Mouse (Mus musculus): ENCODE measurements around the gene Casz1. TPM values are rescaled to one million over a fixed set of nuclear protein-coding genes. Genes with fewer than 3 reads are reported as not detected.
A peak's percentile ranks its signal among the peaks of the same experiment; 100 is the strongest.

Casz1 gene
- total and polyA plus RNA-seq, 3 experiments = 21.2 to 47.0 (median 42.5) TPM

DNA sequence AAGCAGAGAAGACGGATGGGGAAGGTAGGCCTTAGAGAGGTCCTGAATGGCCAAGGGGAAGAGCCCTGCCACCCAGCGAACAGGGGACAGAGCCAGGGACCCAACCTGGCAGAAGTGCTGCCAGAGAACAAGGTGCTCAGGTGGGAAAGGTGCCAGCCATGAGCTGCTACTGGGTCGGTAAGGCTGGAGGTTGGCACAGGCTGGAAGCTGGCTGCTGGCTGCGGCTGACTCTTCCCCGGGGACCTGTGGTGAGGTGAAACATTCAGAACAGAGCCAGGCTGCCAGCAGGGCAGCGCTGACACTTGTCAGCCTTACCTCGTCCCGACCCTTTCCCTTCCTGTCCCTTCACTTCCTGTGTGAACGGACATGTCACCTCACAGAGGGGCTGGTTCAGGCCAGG is 124.1 kb downstream of the Casz1 start:
- Histone ChIP-seq H3K79me2 (replicated peaks; ENCODE audit: control insufficient read depth, insufficient read depth, low read length) (0 out of 2 replicates have a peak, but pooled peaks cover 1% of the 10 kb centered on the region), H3K4me1 (ENCODE audit: control insufficient read depth, insufficient read depth, low read length) (peaks cover 23% of the 10 kb centered on the region), H3K27ac (no peak overlapping the region), H3K9ac (ENCODE audit: low read depth, low read length) (peak overlapping the region; percentile 15; the same call in 1 of the 2 replicates), H3K4me3 (no peak overlapping the region), H3K36me3 (ENCODE audit: control insufficient read depth, insufficient read depth, low read length) (no peaks in the 10 kb centered on the region), H3K27me3 (ENCODE audit: control insufficient read depth, insufficient read depth, low read length) (no peaks in the 10 kb centered on the region)
- DNase-seq = peak in 1 of 2 experiments; percentile 60
- WGBS = 12% methylated on average over 9 of the region's 9 CpGs
- intact Hi-C loops (cut with DNase I) = no loop called here
- TF ChIP-seq EP300 (IDR thresholded peaks at IDR 0.05; ENCODE audit: insufficient read depth, low read depth, low read length) = 0 out of 2 replicates have a peak, but pooled peaks have one; percentile 35
- no peak for TF ChIP-seq POLR2A (IDR thresholded peaks at IDR 0.05; ENCODE audit: insufficient read depth, low read depth, low read length)
- TF ChIP-seq CTCF (IDR thresholded peaks at IDR 0.05) = no peak

DNA sequence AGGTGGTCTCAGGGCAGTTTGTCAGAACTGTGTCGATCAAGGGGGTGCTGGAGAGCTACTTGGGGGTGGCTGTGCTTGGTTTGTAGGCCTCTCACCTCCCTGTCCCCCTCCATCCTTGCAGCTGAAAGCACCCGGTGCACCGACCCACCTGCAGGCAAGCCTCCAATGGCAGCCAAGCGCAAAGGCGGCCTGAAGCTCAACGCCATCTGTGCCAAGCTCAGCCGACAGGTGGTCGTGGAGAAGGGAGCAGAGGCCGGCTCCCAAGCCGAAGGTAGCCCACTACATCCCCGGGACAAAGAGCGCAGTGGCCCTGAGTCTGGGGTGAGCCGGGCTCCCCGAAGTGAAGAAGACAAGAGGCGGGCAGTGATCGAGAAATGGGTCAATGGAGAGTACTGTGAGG is 124.6 kb downstream of the Casz1 start:
- intact Hi-C loops (cut with DNase I) = no loop called here
- Histone ChIP-seq H3K79me2 (replicated peaks; ENCODE audit: control insufficient read depth, insufficient read depth, low read length) (0 out of 2 replicates have a peak, but pooled peaks cover 1% of the 10 kb centered on the region), H3K9ac (ENCODE audit: low read depth, low read length) (no peak overlapping the region), H3K27me3 (ENCODE audit: control insufficient read depth, insufficient read depth, low read length) (no peaks in the 10 kb centered on the region), H3K4me1 (ENCODE audit: control insufficient read depth, insufficient read depth, low read length) (peaks cover 23% of the 10 kb centered on the region), H3K4me3 (no peak overlapping the region), H3K27ac (no peak overlapping the region), H3K36me3 (ENCODE audit: control insufficient read depth, insufficient read depth, low read length) (no peaks in the 10 kb centered on the region)
- TF ChIP-seq CTCF (IDR thresholded peaks at IDR 0.05) (no peak), POLR2A (IDR thresholded peaks at IDR 0.05; ENCODE audit: insufficient read depth, low read depth, low read length) (no peak), EP300 (IDR thresholded peaks at IDR 0.05; ENCODE audit: insufficient read depth, low read depth, low read length) (no peak)
- 91% methylated on average over 16 of the region's 16 CpGs for WGBS
- DNase-seq = no peak

DNA sequence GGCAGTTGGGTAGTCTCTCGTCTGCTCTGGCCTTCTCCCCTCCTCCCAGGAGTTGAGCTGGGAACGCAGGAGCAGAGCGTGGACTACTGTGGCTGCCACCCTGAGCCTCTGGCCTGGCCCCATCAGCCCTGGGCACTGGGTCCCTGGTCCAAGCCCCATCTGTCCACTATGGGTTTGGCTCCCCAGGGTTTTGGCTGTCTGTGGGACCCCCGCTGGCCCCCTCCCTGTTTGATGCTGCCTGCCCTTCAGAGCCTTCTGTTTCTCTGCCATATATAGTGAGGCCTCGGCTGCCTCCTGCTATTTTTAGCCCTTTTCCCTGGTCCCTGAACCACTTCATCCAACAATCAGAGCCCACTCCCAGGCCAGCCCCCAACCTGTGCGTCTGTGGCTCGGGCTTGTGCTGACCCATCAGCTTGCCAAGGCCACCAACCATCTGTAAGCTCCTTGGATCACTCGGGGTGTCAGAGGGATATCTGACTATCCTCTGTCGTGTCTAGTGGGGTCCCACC is 126.5 kb downstream of the Casz1 start:
- Histone ChIP-seq H3K79me2 (replicated peaks; ENCODE audit: control insufficient read depth, insufficient read depth, low read length) (0 out of 2 replicates have a peak, but pooled peaks cover 1% of the 10 kb centered on the region), H3K36me3 (ENCODE audit: control insufficient read depth, insufficient read depth, low read length) (no peaks in the 10 kb centered on the region), H3K27me3 (ENCODE audit: control insufficient read depth, insufficient read depth, low read length) (no peaks in the 10 kb centered on the region), H3K27ac (no peak overlapping the region; the same call in 1 of the 2 replicates), H3K4me1 (ENCODE audit: control insufficient read depth, insufficient read depth, low read length) (peaks cover 21% of the 10 kb centered on the region), H3K9ac (ENCODE audit: low read depth, low read length) (no peak overlapping the region), H3K4me3 (no peak overlapping the region)
- intact Hi-C loops (cut with DNase I) = no loop called here
- no peak for DNase-seq
- 56% methylated on average over 9 of the region's 9 CpGs for WGBS
- no peak for TF ChIP-seq POLR2A (IDR thresholded peaks at IDR 0.05; ENCODE audit: insufficient read depth, low read depth, low read length)
- no peak for TF ChIP-seq CTCF (IDR thresholded peaks at IDR 0.05)

DNA sequence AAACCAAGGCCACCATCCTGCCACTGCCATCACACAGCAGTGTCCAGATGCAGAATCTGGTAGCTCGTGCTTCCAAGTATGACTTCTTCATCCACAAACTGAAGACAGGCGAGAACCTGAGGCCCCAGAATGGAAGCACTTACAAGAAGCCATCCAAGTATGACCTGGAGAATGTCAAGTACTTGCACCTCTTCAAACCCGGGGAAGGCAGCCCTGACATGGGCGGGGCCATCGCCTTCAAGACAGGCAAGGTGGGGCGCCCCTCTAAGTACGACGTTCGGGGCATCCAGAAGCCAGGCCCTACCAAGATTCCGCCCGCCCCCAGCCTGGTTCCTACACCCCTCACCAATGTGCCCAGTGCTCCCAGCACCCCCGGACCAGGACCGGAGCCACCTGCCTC is 128.9 kb downstream of the Casz1 start:
- 91% methylated on average over 13 of the region's 13 CpGs for WGBS
- peaks cover 4% of the 10 kb centered on the region; the same call in 1 of the 2 replicates for H3K36me3 ChIP-seq (ENCODE audit: control insufficient read depth, insufficient read depth, low read length)

DNA sequence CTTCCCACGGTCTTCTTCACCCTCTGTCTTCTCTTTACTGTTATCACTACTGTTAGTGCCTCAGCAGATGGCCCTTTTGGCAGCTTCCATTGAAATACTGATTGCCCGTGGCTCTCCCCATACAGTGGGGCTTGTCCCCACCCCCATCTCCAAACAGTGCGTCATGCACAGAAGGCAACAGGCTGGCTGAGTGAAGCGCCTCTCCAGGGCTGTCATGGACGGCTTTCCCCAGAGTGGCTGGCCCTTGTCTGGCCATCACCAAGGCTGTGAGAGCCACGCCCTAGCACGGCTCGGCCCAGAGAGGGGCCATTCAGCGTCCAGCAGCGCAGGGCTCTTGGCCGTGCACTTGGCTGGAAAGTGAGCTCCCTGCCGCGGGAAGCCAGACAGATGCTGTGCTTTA is 131.0 kb downstream of the Casz1 start:
- Histone ChIP-seq H3K36me3 (ENCODE audit: control insufficient read depth, insufficient read depth, low read length) (peaks cover 4% of the 10 kb centered on the region; the same call in 1 of the 2 replicates), H3K27ac (no peak overlapping the region), H3K27me3 (ENCODE audit: control insufficient read depth, insufficient read depth, low read length) (no peaks in the 10 kb centered on the region), H3K9ac (ENCODE audit: low read depth, low read length) (no peak overlapping the region), H3K79me2 (replicated peaks; ENCODE audit: control insufficient read depth, insufficient read depth, low read length) (no peaks in the 10 kb centered on the region), H3K4me3 (no peak overlapping the region), H3K4me1 (ENCODE audit: control insufficient read depth, insufficient read depth, low read length) (peaks cover 4% of the 10 kb centered on the region; the same call in 1 of the 2 replicates)
- TF ChIP-seq EP300 (IDR thresholded peaks at IDR 0.05; ENCODE audit: insufficient read depth, low read depth, low read length) (no peak), CTCF (IDR thresholded peaks at IDR 0.05) (no peak), POLR2A (IDR thresholded peaks at IDR 0.05; ENCODE audit: insufficient read depth, low read depth, low read length) (no peak)
- DNase-seq = peak; percentile 57 to 64
- WGBS = 49% methylated on average over 13 of the region's 13 CpGs
- intact Hi-C loops (cut with DNase I) = no loop called here

More for the DNA sequence above, 128.9 kb downstream of the Casz1 start:
- no peak overlapping the region for H3K9ac ChIP-seq (ENCODE audit: low read depth, low read length)
- H3K79me2 ChIP-seq (replicated peaks; ENCODE audit: control insufficient read depth, insufficient read depth, low read length) = no peaks in the 10 kb centered on the region
- no peak overlapping the region for H3K27ac ChIP-seq
- DNase-seq = no peak
- no peak overlapping the region for H3K4me3 ChIP-seq
- intact Hi-C loops (cut with DNase I) = no loop called here
- TF ChIP-seq EP300 (IDR thresholded peaks at IDR 0.05; ENCODE audit: insufficient read depth, low read depth, low read length) (no peak), CTCF (IDR thresholded peaks at IDR 0.05) (no peak), POLR2A (IDR thresholded peaks at IDR 0.05; ENCODE audit: insufficient read depth, low read depth, low read length) (no peak)
- no peaks in the 10 kb centered on the region for H3K27me3 ChIP-seq (ENCODE audit: control insufficient read depth, insufficient read depth, low read length)
- peaks cover 11% of the 10 kb centered on the region for H3K4me1 ChIP-seq (ENCODE audit: control insufficient read depth, insufficient read depth, low read length)

DNA sequence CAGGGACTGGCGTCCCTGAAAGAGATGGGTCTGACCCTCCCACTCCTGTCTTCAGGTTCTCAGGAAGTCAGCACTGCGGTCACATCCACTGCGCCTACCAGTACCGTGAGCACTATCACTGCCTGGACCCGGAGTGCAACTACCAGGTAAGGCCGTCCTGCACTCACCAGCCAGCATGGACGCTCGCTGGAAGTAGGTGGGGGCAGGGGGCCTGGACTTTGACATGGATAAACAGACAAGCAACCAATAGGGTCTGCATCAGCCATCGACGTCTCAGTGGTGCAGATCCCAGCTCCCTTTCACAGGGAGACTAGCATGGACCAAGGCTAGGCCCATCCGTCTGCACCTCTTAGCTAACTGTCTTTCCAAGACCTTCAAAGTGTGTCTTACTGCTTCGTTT is 131.9 kb downstream of the Casz1 start:
- Histone ChIP-seq H3K4me1 (ENCODE audit: control insufficient read depth, insufficient read depth, low read length) (peaks cover 1% of the 10 kb centered on the region; the same call in 1 of the 2 replicates), H3K79me2 (replicated peaks; ENCODE audit: control insufficient read depth, insufficient read depth, low read length) (no peaks in the 10 kb centered on the region; the same call in 1 of the 2 replicates), H3K9ac (ENCODE audit: low read depth, low read length) (no peak overlapping the region), H3K27me3 (ENCODE audit: control insufficient read depth, insufficient read depth, low read length) (no peaks in the 10 kb centered on the region), H3K27ac (no peak overlapping the region), H3K36me3 (ENCODE audit: control insufficient read depth, insufficient read depth, low read length) (peaks cover 4% of the 10 kb centered on the region; the same call in 1 of the 2 replicates), H3K4me3 (no peak overlapping the region)
- 90% methylated on average over 12 of the region's 12 CpGs for WGBS
- TF ChIP-seq CTCF (IDR thresholded peaks at IDR 0.05) (no peak), POLR2A (IDR thresholded peaks at IDR 0.05; ENCODE audit: insufficient read depth, low read depth, low read length) (no peak), EP300 (IDR thresholded peaks at IDR 0.05; ENCODE audit: insufficient read depth, low read depth, low read length) (no peak)
- intact Hi-C loops (cut with DNase I) = no loop called here
- no peak for DNase-seq

Data from heart, adult 2 months (tissue).